ENCODE assay signal across 28 mouse cellular contexts in genomic region chr15:97097548-97097947, GRCm38 (mm10). TPM values are rescaled to one million over a fixed set of nuclear protein-coding genes. Genes with fewer than 3 reads are reported as not detected.
"Had no signal": no experiment of that assay in that cellular context is flagged by ENCODE, and none has a peak within 500 bp of the region (broad histone marks: within the 10 kb centered on the region; RNA-seq: fewer than 3 reads in every experiment).

No protein-coding gene starts in this region.

- H3K27me3 ChIP-seq: heart, embryonic 13.5 days; heart, embryonic 15.5 days; hindbrain, embryonic 12.5 days; intestine, embryonic 15.5 days; limb, embryonic 13.5 days; limb, embryonic 15.5 days; liver, embryonic 12.5 days had no signal

- H3K36me3 ChIP-seq: heart, embryonic 13.5 days; heart, embryonic 15.5 days; hindbrain, embryonic 10.5 days; hindbrain, embryonic 12.5 days; intestine, embryonic 15.5 days; limb, embryonic 13.5 days; limb, embryonic 15.5 days; liver, embryonic 12.5 days had no signal

- H3K9me3 ChIP-seq: heart, embryonic 15.5 days; hindbrain, embryonic 10.5 days; intestine, embryonic 15.5 days; limb, embryonic 13.5 days; limb, embryonic 15.5 days had no signal

- ATAC-seq: hindbrain, embryonic 16.5 days; inflammation-experienced regulatory T-cells, adult 6 months; intestine, embryonic 15.5 days; intestine, postnatal 0 days; liver, embryonic 12.5 days had no signal

- H3K4me2 ChIP-seq: heart, embryonic 11.5 days; heart, embryonic 13.5 days; heart, embryonic 15.5 days; hindbrain, embryonic 12.5 days; hindbrain, embryonic 14.5 days; intestine, embryonic 15.5 days; limb, embryonic 13.5 days; limb, embryonic 15.5 days; liver, embryonic 12.5 days had no signal

- H3K4me1 ChIP-seq: hindbrain, embryonic 12.5 days; intestine, embryonic 15.5 days; liver, embryonic 12.5 days had no signal

- DNase-seq: gastrocnemius, adult 2 months; gastrocnemius, postnatal 10 days; gastrocnemius, postnatal 25 days; heart, adult 2 months; heart, postnatal 14 days; heart, postnatal 4 days; kidney, adult 18-20 months; kidney, adult 8-10 months; kidney, postnatal 10 days; kidney, postnatal 25 days; layer of hippocampus, adult 9-11 months; layer of hippocampus, postnatal 36 days had no signal

- H3K4me3 ChIP-seq: gastrocnemius, adult 2 months; heart, adult 2 months; heart, embryonic 13.5 days; heart, embryonic 15.5 days; hindbrain, embryonic 10.5 days; hindbrain, embryonic 12.5 days; intestine, embryonic 15.5 days; left cerebral cortex, adult 2 months; limb, embryonic 13.5 days; limb, embryonic 15.5 days; liver, embryonic 12.5 days had no signal

- H3K9ac ChIP-seq: heart, embryonic 13.5 days; heart, embryonic 15.5 days; hindbrain, embryonic 12.5 days; hindbrain, embryonic 14.5 days; intestine, embryonic 15.5 days; limb, embryonic 13.5 days; limb, embryonic 15.5 days; liver, embryonic 12.5 days; liver, embryonic 14.5 days had no signal

- H3K27ac ChIP-seq: gastrocnemius, adult 2 months; heart, adult 2 months; heart, embryonic 13.5 days; heart, embryonic 15.5 days; hindbrain, embryonic 10.5 days; hindbrain, embryonic 12.5 days; hindbrain, embryonic 14.5 days; intestine, embryonic 15.5 days; left cerebral cortex, adult 2 months; limb, embryonic 13.5 days; limb, embryonic 15.5 days; liver, embryonic 12.5 days; liver, embryonic 14.5 days had no signal

RNA-seq across cellular contexts. Expression of gene Slc38a4, which starts 41.8 kb away (rescaled TPM):
- total RNA-seq: granulocyte monocyte progenitor cell, adult 5-6 weeks had no signal
- polyA plus RNA-seq: inflammation-experienced regulatory T-cells, adult 6 months had no signal
